Mouse (Mus musculus) right cerebral cortex, postnatal 4 days (tissue): ENCODE measurements around the gene Scamp4.

Experiments
- DNase-seq: peaks from one replicate; pipeline ENCODE4 v3.0.0-alpha.2; 2022

Scamp4 gene

GRCm38 (mm10) chr10:80656130-80656862 lies 53.6 kb downstream of the Scamp4 start:
- DNase-seq, result peak; percentile 99

- no peak for DNase-seq
Observed at GRCm38 (mm10) chr10:80656863-80657623, 54.4 kb downstream of the Scamp4 start, which contains the start of gene Btbd2. Gene Btbd2 (minus strand): TSS chr10:80657071.

- DNase-seq, result no peak
Observed at GRCm38 (mm10) chr10:80658194-80658840, 55.6 kb downstream of the Scamp4 start.

GRCm38 (mm10) chr10:80658841-80659202 lies 56.1 kb downstream of the Scamp4 start:
- DNase-seq, result no peak

- peak; percentile 89 for DNase-seq
Observed at GRCm38 (mm10) chr10:80659213-80659612, 56.5 kb downstream of the Scamp4 start.

- DNase-seq, result peak; percentile 64
Observed at GRCm38 (mm10) chr10:80661149-80661548, 58.5 kb downstream of the Scamp4 start.

GRCm38 (mm10) chr10:80663485-80664196 lies 61.0 kb downstream of the Scamp4 start:
- no peak for DNase-seq

- no peak for DNase-seq
Observed at GRCm38 (mm10) chr10:80664197-80665015, 61.7 kb downstream of the Scamp4 start.

GRCm38 (mm10) chr10:80665016-80665380 lies 62.3 kb downstream of the Scamp4 start:
- no peak for DNase-seq
